ENCODE assay signal across 11 mouse cellular contexts in the genomic region with DNA sequence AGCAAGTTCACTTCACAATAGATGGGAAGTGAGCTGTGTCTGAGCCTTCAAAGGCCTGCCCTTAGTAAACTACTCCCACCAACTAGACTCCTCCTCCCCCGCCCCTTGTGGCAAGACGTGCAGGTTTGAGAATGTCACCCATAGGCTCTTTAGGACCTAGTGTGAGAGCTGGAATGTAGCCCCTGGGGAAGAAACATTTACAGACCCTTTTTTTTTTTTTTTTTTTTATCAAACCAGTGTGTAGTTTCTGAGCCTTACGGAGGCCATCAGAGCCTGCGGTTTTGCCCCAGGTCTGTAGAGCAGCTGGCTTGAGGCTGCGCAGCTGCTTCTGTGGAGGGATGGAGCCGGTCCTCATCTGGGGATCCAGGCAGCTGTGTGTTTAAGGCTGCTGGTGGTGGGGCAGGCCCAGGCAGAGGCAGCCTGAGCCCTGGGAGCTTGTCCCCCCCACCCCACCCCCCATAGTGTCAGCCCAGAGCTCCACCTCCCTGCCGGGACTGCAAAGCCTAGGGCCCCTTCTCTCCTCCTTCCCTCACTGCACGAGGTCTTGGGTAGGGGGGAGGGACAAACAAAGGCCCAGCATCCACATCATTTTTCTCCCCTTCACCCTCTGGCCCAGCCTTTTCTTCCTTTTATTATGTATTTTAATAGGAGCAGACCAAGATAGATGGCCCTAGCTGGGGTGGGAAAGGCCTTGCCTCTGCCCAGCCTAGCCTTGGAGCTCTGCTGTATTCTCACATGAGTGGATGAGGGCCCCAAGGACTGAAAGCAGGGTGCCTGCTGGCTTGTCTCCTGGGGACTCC. TPM values are rescaled to one million over a fixed set of nuclear protein-coding genes. Genes with fewer than 3 reads are reported as not detected.
DNase-seq lines count a peak whose midpoint lies in the region; ATAC-seq and TF ChIP-seq lines count a peak whose summit lies in the region.
"Had no signal": no experiment of that assay in that cellular context is flagged by ENCODE, and none has a peak within 500 bp of the region (broad histone marks: within the 10 kb centered on the region; RNA-seq: fewer than 3 reads in every experiment).

No protein-coding gene starts in this region.

- 20% methylated on average over 8 of the region's 8 CpGs for WGBS in forebrain, embryonic 10.5 days
- WGBS in forebrain, embryonic 16.5 days, result 17% methylated on average over 8 of the region's 8 CpGs
- WGBS in thymus, adult 2 months, result 60% methylated on average over 8 of the region's 8 CpGs
- 21% methylated on average over 8 of the region's 8 CpGs for WGBS in limb, embryonic 15.5 days
- WGBS in liver, embryonic 12.5 days (ENCODE audit: insufficient replicate concordance), result 42% methylated on average over 8 of the region's 8 CpGs

- peaks cover 77% of the 10 kb centered on the region for H3K27me3 ChIP-seq in forebrain, embryonic 10.5 days (ENCODE audit: poor library complexity, severe bottlenecking)
- no peaks in the 10 kb centered on the region for H3K27me3 ChIP-seq in forebrain, embryonic 16.5 days (replicated peaks; ENCODE audit: control insufficient read depth, insufficient read depth, low read length)
- H3K27me3 ChIP-seq in thymus, adult 2 months (ENCODE audit: control insufficient read depth, insufficient read depth, low read length), result no peaks in the 10 kb centered on the region
- no peaks in the 10 kb centered on the region for H3K27me3 ChIP-seq in limb, embryonic 15.5 days
- H3K27me3 ChIP-seq in liver, embryonic 12.5 days (replicated peaks), result peaks cover 15% of the 10 kb centered on the region

- no peak for TF ChIP-seq POLR2A in thymus, adult 2 months (IDR thresholded peaks at IDR 0.05; ENCODE audit: control insufficient read depth, extremely low read depth, insufficient read depth, low read length, poor library complexity)

- no peaks in the 10 kb centered on the region for H3K36me3 ChIP-seq in forebrain, embryonic 10.5 days (replicated peaks)
- H3K36me3 ChIP-seq in forebrain, embryonic 16.5 days (ENCODE audit: control insufficient read depth, insufficient read depth), result no peaks in the 10 kb centered on the region
- H3K36me3 ChIP-seq in thymus, adult 2 months (ENCODE audit: control insufficient read depth, insufficient read depth, low read length), result no peaks in the 10 kb centered on the region
- H3K36me3 ChIP-seq in limb, embryonic 15.5 days, result no peaks in the 10 kb centered on the region
- no peaks in the 10 kb centered on the region for H3K36me3 ChIP-seq in liver, embryonic 12.5 days

- no peak overlapping the region for H3K9ac ChIP-seq in forebrain, embryonic 16.5 days (replicated peaks; ENCODE audit: low read depth, low read length)
- no peak overlapping the region for H3K9ac ChIP-seq in limb, embryonic 15.5 days
- no peak overlapping the region for H3K9ac ChIP-seq in liver, embryonic 12.5 days

- H3K4me1 ChIP-seq in forebrain, embryonic 10.5 days, result peaks cover 38% of the 10 kb centered on the region
- H3K4me1 ChIP-seq in forebrain, embryonic 16.5 days (replicated peaks; ENCODE audit: control insufficient read depth, insufficient read depth, low read length), result no peaks in the 10 kb centered on the region
- H3K4me1 ChIP-seq in thymus, adult 2 months (replicated peaks; ENCODE audit: control insufficient read depth, insufficient read depth, low read length), result peaks cover 4% of the 10 kb centered on the region
- H3K4me1 ChIP-seq in limb, embryonic 15.5 days, result peaks cover 15% of the 10 kb centered on the region
- peaks cover 21% of the 10 kb centered on the region for H3K4me1 ChIP-seq in liver, embryonic 12.5 days

- no peak for TF ChIP-seq CTCF in thymus, adult 2 months (IDR thresholded peaks at IDR 0.05; ENCODE audit: borderline replicate concordance, control insufficient read depth, extremely low read depth, insufficient read depth, low read length, poor library complexity)

- no peaks in the 10 kb centered on the region for H3K9me3 ChIP-seq in forebrain, embryonic 10.5 days
- no peaks in the 10 kb centered on the region for H3K9me3 ChIP-seq in forebrain, embryonic 16.5 days (ENCODE audit: control insufficient read depth, low read length)
- H3K9me3 ChIP-seq in limb, embryonic 15.5 days, result no peaks in the 10 kb centered on the region
- no peaks in the 10 kb centered on the region for H3K9me3 ChIP-seq in liver, embryonic 12.5 days (replicated peaks)

- no peak overlapping the region for H3K4me2 ChIP-seq in forebrain, embryonic 16.5 days (ENCODE audit: low read length)
- no peak overlapping the region for H3K4me2 ChIP-seq in limb, embryonic 15.5 days
- H3K4me2 ChIP-seq in liver, embryonic 12.5 days, result no peak overlapping the region

- ATAC-seq in forebrain, embryonic 16.5 days, result no peak
- ATAC-seq in limb, embryonic 15.5 days (ENCODE audit: insufficient number of reproducible peaks, low FRiP score, low TSS enrichment, low read depth), result peak; percentile 51
- ATAC-seq in liver, embryonic 12.5 days, result no peak

- H3K27ac ChIP-seq in forebrain, embryonic 10.5 days, result peak overlapping the region; percentile 84
- no peak overlapping the region for H3K27ac ChIP-seq in forebrain, embryonic 16.5 days (ENCODE audit: low read length)
- peak overlapping the region; percentile 22; the same call in 1 of the 2 replicates for H3K27ac ChIP-seq in thymus, adult 2 months (ENCODE audit: control insufficient read depth, insufficient read depth, low read length)
- peak overlapping the region; percentile 63 for H3K27ac ChIP-seq in limb, embryonic 15.5 days
- H3K27ac ChIP-seq in liver, embryonic 12.5 days, result no peak overlapping the region
- H3K27ac ChIP-seq: left cerebral cortex, adult 2 months had no signal

- peak overlapping the region; percentile 5; the same call in 1 of the 2 replicates for H3K4me3 ChIP-seq in forebrain, embryonic 10.5 days
- H3K4me3 ChIP-seq in forebrain, embryonic 16.5 days (replicated peaks; ENCODE audit: low read length), result no peak overlapping the region
- no peak overlapping the region for H3K4me3 ChIP-seq in thymus, adult 2 months (ENCODE audit: control insufficient read depth, insufficient read depth, low read length)
- H3K4me3 ChIP-seq in limb, embryonic 15.5 days, result no peak overlapping the region
- H3K4me3 ChIP-seq in liver, embryonic 12.5 days, result no peak overlapping the region
- H3K4me3 ChIP-seq: left cerebral cortex, adult 2 months had no signal

- intact Hi-C loops in gastrocnemius, postnatal 36 days (cut with DNase I), result no loop called here

- peak; percentile 24 for DNase-seq in forebrain, embryonic 10.5 days (ENCODE audit: extremely low spot score, low spot score)
- peak; percentile 4 for DNase-seq in thymus, adult 2 months
- no peak for DNase-seq in thymus, adult 18-20 months
- DNase-seq in gastrocnemius, postnatal 36 days, result no peak
- DNase-seq in right cerebral cortex, adult 18-20 months, result no peak
- DNase-seq: cerebellum, postnatal 10 days; gastrocnemius, postnatal 25 days had no signal

RNA-seq across cellular contexts. Expression of a gene that starts 26.2 kb away (rescaled TPM):
- polyA plus RNA-seq in forebrain, embryonic 10.5 days (2016; fragmentation: Nextera tagmentation; extraction: Ambion mirVana), result 7.7 and 7.8 TPM in 2 replicates
- polyA plus RNA-seq in forebrain, embryonic 16.5 days (2015; fragmentation: Nextera tagmentation; extraction: Ambion mirVana), result 2.4 and 3.4 TPM in 2 replicates
- 35.9 and 40.3 TPM in 2 replicates for polyA plus RNA-seq in thymus, adult 2 months (2012; rRNA removed)
- 19.4 and 19.7 TPM in 2 replicates for polyA plus RNA-seq in limb, embryonic 15.5 days (2015; fragmentation: Nextera tagmentation; extraction: Ambion mirVana)
- 100 to 1,000 TPM in 1 of 2 experiments, 10 to 100 TPM in 1; 95.6 to 103 TPM for total RNA-seq in gastrocnemius, postnatal 36 days (2021)
- 3.9 and 4.2 TPM in 2 replicates for polyA plus RNA-seq in liver, embryonic 12.5 days (2016; fragmentation: Nextera tagmentation; extraction: Ambion mirVana)

Comparison
In these comparisons a context has a peak if more than half of its experiments do, and no peak if none do; other contexts are left out.
1. DNase-seq: peak in forebrain, embryonic 10.5 days (single experiment) and thymus, adult 2 months (single experiment); none in thymus, adult 18-20 months (0 of 2), gastrocnemius, postnatal 36 days (0 of 2) and right cerebral cortex, adult 18-20 months (single experiment).
2. H3K27ac ChIP-seq: peak in forebrain, embryonic 10.5 days (single experiment), thymus, adult 2 months (single experiment) and limb, embryonic 15.5 days (single experiment); none in forebrain, embryonic 16.5 days (single experiment) and liver, embryonic 12.5 days (single experiment).